Mouse (Mus musculus): ENCODE data around the gene Bcas1.

The Bcas1 gene

DNA sequence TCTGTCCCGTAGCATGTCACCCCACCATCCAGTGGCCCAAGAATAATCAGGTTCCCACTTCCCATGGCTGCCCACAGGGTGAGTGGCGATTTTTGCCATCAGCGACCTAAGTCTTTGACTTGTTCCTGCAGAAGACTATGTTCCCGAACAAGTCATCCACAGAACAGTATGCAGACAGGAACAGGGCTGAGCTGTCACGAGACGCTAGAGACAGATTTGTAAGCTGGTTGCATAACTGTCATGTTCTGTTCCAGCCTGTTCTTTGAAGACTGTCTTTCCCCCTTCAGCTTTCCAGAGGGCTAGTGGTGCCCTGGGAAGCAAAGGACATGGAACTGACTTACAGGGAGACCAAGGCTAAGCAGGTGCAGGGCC lies 116.7 kb downstream of the Bcas1 start:
- DNase-seq (ENCODE audit: low read depth, low spot score) = no peak

DNA sequence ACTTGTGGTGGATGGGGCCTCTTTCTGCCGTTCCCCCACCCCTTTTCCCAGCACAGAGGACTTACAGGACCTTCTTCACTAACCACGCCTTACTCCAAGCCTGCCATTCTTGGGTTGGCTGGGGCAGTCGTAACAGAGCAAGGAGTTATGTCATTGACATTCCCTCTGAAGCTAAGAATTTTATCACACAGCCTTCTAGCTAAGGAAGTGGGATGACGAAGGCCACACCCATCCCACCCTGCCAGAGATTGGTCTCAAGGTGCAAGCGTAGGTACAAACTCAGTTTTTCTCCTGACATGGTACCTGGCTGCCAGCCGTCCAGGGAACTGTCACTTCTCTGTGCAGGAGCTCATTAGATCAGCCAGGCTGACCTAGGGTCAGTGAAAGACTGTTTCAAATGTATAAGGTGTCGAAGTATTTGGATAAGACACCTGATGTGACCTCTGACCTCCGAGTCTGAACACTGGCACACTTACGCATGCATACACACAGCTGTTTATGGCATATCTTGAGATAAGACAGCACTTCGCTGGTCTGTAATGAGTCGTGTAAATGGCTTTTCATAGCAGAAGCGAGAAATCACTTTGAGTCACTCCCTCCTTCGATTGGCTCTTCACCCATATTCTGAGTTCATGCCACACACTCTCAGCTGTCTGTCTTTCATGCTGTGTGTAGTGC lies 117.2 kb downstream of the Bcas1 start:
- no peak for DNase-seq (ENCODE audit: low read depth, low spot score)

DNA sequence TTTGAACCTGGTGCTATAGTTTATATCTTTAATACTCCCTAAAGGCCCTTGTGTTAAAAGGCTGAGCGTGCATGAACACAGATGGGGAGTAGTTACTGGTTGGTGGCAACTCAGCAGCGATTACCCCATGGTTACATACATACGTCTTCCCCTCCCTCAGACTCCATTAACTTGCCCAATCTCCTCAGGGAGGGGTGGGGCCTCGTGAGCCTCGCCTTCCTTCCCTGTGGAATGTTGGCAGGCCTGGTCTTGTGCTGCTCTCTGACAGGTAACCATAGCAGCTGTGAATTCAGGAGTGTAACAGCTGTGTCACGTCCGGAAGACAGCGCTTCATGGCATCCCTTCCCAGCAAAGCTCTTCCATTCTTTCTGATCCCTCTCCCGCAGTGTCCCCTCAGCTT lies 118.7 kb downstream of the Bcas1 start:
- no peak for DNase-seq (ENCODE audit: low read depth, low spot score)

DNA sequence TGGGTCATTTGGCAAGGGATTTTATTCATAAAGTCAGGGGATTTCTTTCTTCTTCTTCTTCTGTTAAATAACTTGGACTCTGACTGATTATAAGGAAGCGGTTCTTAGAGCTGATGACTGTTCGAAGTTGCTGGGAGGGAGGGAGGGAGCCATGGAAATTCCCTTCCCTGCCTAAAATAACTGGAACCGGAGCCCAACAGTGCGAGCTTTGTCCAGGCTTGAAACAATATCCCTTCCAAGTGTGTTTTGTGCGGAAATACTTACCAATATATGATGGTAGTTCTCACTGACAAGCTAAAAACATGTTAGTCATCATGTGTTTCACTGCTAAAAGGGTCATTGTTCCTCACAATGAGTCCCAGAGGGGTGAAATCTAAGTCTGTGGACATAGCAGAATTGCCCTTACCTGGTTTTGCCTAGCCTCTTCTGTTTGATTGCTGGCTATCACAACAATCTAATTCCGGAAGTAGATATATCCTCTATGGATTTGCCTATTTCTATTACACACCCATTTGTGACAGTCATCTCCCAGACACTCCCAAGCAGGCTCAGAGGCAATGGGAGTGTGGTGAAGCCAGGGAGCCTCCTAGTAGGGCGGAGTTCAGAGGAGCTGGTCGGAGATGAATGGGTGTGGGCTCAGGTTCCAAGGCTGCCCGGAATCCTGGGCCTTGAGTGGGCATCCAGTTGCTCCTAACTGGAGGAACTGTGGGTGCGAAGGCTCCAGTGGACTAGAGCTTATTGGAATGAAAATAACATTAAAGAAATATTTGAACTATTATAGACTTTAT lies 119.4 kb downstream of the Bcas1 start:
- DNase-seq (ENCODE audit: low read depth, low spot score) = no peak

DNA sequence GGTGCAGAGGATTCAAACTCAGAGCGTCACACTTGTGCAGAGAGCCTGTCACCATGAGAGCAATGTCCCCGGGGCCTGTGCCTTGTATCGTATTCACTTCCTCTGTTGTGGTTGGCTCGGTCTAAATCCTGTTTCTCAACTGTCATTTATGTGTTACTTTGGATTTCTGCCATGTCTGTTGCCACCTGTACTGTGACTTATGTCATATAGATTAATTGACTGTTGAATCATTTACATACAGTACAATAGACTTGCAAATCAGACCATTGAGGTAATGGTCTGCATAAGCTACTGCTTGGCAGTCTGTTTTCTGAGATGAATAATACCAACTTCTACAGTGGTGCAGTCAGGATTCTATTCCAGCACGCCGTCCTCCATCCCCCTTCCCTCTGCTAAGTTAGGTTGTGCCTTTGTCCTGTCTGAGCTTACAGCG lies 120.0 kb downstream of the Bcas1 start:
- no peak for DNase-seq (ENCODE audit: low read depth, low spot score)

DNA sequence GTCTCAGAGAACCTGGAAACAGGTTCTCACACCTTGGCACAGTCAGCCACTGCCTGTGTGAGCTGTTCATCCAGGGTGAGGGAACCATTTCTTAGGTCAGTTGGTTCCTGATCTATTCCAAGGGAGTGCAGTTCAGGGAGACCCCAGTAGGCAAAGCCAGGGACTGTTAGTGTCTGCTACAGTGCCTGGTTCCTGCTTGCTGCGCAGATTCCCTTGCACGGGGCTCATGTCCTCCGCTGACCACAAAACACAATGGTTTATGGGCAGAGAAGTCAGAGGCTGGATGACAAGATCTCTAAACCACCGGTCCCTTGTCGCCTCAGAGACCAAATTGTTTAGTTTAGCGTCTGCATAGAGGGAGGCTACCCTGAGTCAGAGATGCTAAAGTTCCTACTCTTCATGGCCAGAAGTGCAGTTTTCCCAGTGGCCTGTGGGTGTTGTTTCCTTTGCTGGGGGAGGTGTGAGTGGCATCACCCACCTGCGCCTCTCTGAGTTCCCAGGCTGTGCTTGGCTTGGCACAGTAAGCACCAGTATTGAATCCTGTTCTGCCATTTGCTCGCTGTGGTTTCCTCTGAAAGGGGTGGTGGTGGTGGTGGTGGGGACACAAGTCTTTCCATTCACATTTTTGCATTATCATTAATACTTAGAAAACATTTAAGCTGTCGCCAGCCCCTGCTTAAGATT lies 120.9 kb downstream of the Bcas1 start:
- no peak for DNase-seq (ENCODE audit: low read depth, low spot score)

DNA sequence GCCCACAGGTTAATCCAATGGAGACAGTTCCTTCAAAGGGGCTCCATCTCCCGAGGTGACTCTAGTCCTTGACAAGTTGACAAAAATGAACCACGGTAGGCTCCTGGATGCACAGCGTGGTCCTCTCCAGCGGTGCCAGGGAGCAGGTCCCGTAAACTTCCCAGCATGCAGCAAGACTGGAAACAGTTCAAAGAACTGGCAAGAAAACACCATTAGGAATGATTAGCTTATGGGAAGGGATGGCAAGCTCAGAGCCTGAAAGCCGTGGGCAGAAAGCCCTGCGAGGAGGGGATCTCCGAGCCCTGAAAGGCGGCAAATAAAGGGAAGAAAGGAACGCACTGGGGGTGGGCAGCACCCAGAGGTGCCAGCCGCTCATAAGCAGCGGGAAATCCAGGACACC lies 122.9 kb downstream of the Bcas1 start:
- no peak for DNase-seq (ENCODE audit: low read depth, low spot score)

DNA sequence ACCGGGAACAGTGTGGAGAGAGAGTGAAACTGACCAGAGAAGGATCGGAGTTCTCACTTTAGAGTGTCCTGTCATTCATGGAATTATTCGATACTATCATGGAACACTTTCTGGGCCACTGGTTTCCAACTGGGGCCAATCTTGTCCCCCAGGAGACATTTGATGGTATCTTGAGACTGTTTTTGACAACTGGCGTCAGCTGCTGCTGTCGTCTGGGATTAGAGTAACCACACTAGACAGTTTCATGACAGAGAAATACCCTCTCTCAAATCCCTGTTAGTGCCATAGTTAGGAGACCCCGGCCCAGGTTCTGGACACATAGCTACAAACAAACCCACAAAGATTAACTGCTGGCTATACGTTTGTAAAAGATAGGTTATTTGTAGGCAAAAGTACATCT lies 124.0 kb downstream of the Bcas1 start:
- no peak for DNase-seq (ENCODE audit: low read depth, low spot score)

DNA sequence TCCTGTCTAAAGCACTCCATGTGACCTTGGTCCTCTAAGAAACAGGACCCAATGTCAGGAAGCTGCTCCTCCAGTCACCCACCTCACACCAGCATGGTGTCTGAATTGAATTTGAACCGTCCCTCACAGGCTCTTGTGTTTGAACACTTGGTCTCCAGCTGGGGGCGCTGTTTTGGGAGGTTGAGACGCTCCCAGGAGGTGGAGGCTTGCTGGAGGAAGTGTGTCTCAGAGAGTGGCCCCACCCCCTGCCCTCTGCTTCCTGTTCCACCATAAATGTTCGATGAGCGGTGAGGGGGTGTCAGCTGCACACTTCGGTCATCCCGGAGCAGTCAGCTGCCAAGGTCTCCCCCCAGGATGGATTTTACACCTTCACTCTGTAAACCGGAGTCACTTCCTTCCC lies 124.8 kb downstream of the Bcas1 start:
- DNase-seq (ENCODE audit: low read depth, low spot score) = no peak
